Mouse (Mus musculus): ENCODE data around the gene Nmt1. TPM values are rescaled to one million over a fixed set of nuclear protein-coding genes. Genes with fewer than 3 reads are reported as not detected.

Gene Nmt1
- polyA plus RNA-seq, 1 experiment = 101 TPM

DNA sequence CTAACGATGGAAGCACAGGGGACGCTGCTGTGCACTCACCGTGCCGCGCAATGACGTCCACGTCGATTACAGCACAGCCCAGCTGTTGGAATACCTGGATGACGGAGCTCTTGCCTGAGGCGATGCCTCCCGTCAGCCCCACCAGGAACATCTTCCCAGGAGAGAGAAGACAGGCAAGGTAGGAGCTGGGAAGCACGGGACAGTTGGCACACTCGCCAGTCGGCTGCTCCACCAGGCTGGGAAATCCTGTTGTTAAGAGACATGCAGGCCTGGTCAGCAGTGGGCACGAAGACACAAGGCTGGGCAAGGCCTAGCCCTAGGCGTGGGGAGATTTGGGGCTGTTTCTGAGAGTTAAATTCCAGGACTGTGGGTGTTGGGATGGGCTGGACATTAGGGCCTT lies 27.9 kb upstream of the Nmt1 start:
- no peak overlapping the region for H3K27ac ChIP-seq (ENCODE audit: insufficient read depth, low read length)
- TF ChIP-seq EP300 (IDR thresholded peaks at IDR 0.05; ENCODE audit: insufficient read depth, low read depth, low read length) (no peak), CTCF (IDR thresholded peaks at IDR 0.05; ENCODE audit: low read depth, low read length) (no peak), POLR2A (IDR thresholded peaks at IDR 0.05; ENCODE audit: insufficient read depth, low read length) (no peak)
- no peaks in the 10 kb centered on the region for H3K9me3 ChIP-seq (replicated peaks; ENCODE audit: control insufficient read depth, insufficient read depth, low read length, poor library complexity, severe bottlenecking)
- peaks cover 6% of the 10 kb centered on the region for H3K4me1 ChIP-seq (ENCODE audit: control insufficient read depth, insufficient read depth, low read length)
- peaks cover 30% of the 10 kb centered on the region for H3K36me3 ChIP-seq (ENCODE audit: control insufficient read depth, insufficient read depth, low read length, poor library complexity, severe bottlenecking)
- H3K9ac ChIP-seq (ENCODE audit: low read depth, poor library complexity, severe bottlenecking) = no peak overlapping the region
- no peaks in the 10 kb centered on the region for H3K27me3 ChIP-seq (ENCODE audit: control insufficient read depth, insufficient read depth, low read length, poor library complexity, severe bottlenecking)
- H3K4me3 ChIP-seq (ENCODE audit: low read depth, low read length) = no peak overlapping the region

DNA sequence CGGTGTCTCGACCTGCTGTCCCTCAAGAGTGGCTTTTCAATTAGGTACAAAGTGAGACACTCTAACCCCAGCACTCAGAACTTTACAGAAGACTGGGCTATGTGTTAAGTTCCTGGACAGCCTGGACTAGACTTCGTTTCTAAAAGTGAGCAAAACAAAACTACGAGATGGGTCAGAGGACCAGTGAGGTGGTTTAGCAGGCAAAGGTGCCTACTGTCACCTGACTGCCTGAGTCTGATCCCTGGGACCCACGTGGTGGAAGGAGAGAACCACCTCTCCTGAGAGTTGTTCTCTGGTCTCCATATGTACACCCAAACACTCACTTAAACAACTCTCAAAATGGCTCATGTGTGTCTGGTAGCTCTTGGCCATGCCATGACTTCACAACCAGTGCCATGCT lies 26.9 kb upstream of the Nmt1 start:
- no peak overlapping the region for H3K9ac ChIP-seq (ENCODE audit: low read depth, poor library complexity, severe bottlenecking)
- peaks cover 6% of the 10 kb centered on the region for H3K4me1 ChIP-seq (ENCODE audit: control insufficient read depth, insufficient read depth, low read length)
- no peak overlapping the region for H3K4me3 ChIP-seq (ENCODE audit: low read depth, low read length)
- no peaks in the 10 kb centered on the region for H3K27me3 ChIP-seq (ENCODE audit: control insufficient read depth, insufficient read depth, low read length, poor library complexity, severe bottlenecking)
- TF ChIP-seq EP300 (IDR thresholded peaks at IDR 0.05; ENCODE audit: insufficient read depth, low read depth, low read length) (no peak), POLR2A (IDR thresholded peaks at IDR 0.05; ENCODE audit: insufficient read depth, low read length) (no peak), CTCF (IDR thresholded peaks at IDR 0.05; ENCODE audit: low read depth, low read length) (no peak)
- H3K36me3 ChIP-seq (ENCODE audit: control insufficient read depth, insufficient read depth, low read length, poor library complexity, severe bottlenecking) = peaks cover 23% of the 10 kb centered on the region
- no peaks in the 10 kb centered on the region for H3K9me3 ChIP-seq (replicated peaks; ENCODE audit: control insufficient read depth, insufficient read depth, low read length, poor library complexity, severe bottlenecking)
- no peak overlapping the region for H3K27ac ChIP-seq (ENCODE audit: insufficient read depth, low read length)

DNA sequence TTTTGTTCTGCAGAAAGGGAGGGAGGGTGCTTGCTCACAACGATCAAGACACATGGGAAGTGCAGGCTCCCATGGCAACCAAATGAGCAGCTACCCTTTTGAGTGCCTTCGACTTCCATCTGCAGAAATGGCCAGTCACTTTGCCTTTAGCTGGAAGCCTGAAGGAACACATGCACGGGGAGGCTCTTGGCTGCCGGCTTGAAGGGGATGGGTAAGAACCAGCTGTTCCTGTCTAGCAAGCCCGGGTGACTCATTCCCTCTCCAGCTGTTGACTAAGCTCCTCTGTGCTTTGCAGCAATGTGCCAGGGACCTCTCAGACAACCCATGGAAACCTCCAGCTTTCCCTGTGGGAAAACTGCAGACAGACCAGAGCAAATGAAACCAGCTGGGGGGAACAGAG lies 24.8 kb upstream of the Nmt1 start:
- Histone ChIP-seq H3K27ac (ENCODE audit: insufficient read depth, low read length) (peak overlapping the region; percentile 78), H3K9me3 (replicated peaks; ENCODE audit: control insufficient read depth, insufficient read depth, low read length, poor library complexity, severe bottlenecking) (no peaks in the 10 kb centered on the region), H3K4me1 (ENCODE audit: control insufficient read depth, insufficient read depth, low read length) (peaks cover 6% of the 10 kb centered on the region), H3K27me3 (ENCODE audit: control insufficient read depth, insufficient read depth, low read length, poor library complexity, severe bottlenecking) (no peaks in the 10 kb centered on the region), H3K9ac (ENCODE audit: low read depth, poor library complexity, severe bottlenecking) (peak overlapping the region; percentile 42), H3K4me3 (ENCODE audit: low read depth, low read length) (no peak overlapping the region), H3K36me3 (ENCODE audit: control insufficient read depth, insufficient read depth, low read length, poor library complexity, severe bottlenecking) (peaks cover 15% of the 10 kb centered on the region)
- no peak for TF ChIP-seq CTCF (IDR thresholded peaks at IDR 0.05; ENCODE audit: low read depth, low read length)
- TF ChIP-seq EP300 (IDR thresholded peaks at IDR 0.05; ENCODE audit: insufficient read depth, low read depth, low read length) = 0 out of 2 replicates have a peak, but pooled peaks have one; percentile 17
- TF ChIP-seq POLR2A (IDR thresholded peaks at IDR 0.05; ENCODE audit: insufficient read depth, low read length) = no peak

DNA sequence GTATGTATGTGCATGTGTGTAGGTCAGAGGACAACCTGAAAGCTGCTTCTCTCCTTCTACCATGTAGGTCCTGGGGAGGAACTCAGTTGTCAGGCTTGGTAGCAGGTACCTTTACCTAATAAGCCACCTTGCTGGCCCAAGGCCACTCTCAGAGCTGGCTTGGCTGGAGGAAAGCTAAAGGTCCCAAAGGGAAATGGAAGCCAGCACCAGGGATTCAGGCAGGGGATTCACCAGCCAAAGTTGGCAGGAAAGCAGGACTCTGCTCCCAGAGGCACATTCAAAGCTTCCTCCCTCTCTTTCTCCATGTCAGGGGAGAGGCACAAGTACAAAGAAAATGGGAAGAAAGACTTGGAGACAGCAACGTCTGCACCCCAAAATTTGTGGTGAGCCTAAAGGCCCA lies 23.1 kb upstream of the Nmt1 start:
- Histone ChIP-seq H3K27me3 (ENCODE audit: control insufficient read depth, insufficient read depth, low read length, poor library complexity, severe bottlenecking) (no peaks in the 10 kb centered on the region), H3K9ac (ENCODE audit: low read depth, poor library complexity, severe bottlenecking) (no peak overlapping the region), H3K9me3 (replicated peaks; ENCODE audit: control insufficient read depth, insufficient read depth, low read length, poor library complexity, severe bottlenecking) (no peaks in the 10 kb centered on the region), H3K27ac (ENCODE audit: insufficient read depth, low read length) (no peak overlapping the region), H3K4me3 (ENCODE audit: low read depth, low read length) (no peak overlapping the region), H3K4me1 (ENCODE audit: control insufficient read depth, insufficient read depth, low read length) (peaks cover 6% of the 10 kb centered on the region), H3K36me3 (ENCODE audit: control insufficient read depth, insufficient read depth, low read length, poor library complexity, severe bottlenecking) (peaks cover 9% of the 10 kb centered on the region; the same call in 1 of the 2 replicates)
- TF ChIP-seq POLR2A (IDR thresholded peaks at IDR 0.05; ENCODE audit: insufficient read depth, low read length) (no peak), EP300 (IDR thresholded peaks at IDR 0.05; ENCODE audit: insufficient read depth, low read depth, low read length) (no peak), CTCF (IDR thresholded peaks at IDR 0.05; ENCODE audit: low read depth, low read length) (no peak)

DNA sequence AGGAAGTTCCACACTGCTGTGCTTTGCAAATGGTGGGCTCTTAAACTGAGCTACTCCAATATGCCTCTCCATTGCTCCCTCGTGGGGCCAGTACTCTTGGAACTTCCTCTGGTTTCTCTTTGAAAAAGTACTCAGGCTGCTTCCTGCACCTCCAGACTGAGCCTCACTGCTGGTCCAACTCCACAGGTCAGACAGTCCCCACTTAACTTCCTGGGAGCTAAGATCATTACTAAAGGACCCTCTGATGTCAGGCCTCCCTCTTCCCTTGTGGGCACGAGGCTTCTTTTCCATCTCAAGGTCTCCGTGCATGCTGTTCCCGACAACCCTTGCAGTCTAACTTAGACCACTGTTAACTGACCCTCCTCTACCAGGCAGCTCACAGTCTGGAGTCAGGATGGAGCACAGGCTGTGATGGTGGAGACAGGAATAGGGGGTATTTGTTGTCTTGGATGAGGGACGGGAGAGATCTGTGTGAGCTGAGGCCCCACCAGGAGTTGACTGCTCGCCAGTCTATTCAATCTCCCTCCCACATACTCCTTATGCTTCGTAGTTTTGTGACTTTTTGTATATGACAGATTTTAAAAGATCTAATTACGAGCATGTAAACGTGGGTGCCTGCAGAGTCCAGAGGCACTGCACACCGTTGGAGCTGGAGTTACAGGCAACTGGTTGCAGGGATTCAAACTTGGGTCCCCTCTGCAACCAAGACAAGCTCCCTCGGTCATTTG lies 22.6 kb upstream of the Nmt1 start:
- no peak overlapping the region for H3K4me3 ChIP-seq (ENCODE audit: low read depth, low read length)

DNA sequence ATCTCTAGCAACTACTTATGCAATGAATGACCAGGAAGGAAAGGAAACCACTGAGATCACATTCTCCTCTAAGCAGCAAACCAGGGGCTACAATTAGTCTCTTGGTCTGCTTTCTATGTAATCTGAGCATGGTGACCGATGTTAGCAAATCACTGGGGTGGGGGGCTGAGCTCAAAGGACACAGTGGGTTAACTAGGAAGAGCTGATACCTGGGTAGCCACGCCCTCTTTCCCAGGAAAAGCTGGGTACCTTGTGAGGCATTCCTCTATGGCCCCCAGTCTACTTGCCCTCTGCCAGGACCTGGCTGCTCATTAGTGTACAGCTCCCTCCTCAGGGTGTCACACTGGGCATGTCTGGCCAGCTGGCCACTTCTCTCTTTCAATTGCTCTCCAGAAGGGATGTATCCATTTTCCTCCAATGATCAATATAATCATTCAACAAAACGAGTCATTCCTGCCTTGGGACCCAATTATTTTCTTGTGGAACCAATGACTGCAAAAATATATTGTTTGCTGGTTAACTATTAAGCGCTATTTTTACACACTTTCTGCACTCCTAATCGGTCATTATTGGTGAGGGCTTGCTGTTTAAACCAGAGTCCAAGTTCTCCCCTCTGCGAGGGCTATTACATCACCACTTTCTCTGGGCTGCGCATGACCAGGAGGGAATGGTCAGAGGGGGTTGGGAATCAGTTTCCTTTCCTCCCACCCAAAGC lies 21.5 kb upstream of the Nmt1 start:
- H3K4me3 ChIP-seq (ENCODE audit: low read depth, low read length) = no peak overlapping the region
- H3K36me3 ChIP-seq (ENCODE audit: control insufficient read depth, insufficient read depth, low read length, poor library complexity, severe bottlenecking) = peaks cover 5% of the 10 kb centered on the region; the same call in 1 of the 2 replicates
- no peak overlapping the region for H3K9ac ChIP-seq (ENCODE audit: low read depth, poor library complexity, severe bottlenecking)
- no peak for TF ChIP-seq POLR2A (IDR thresholded peaks at IDR 0.05; ENCODE audit: insufficient read depth, low read length)
- no peak for TF ChIP-seq CTCF (IDR thresholded peaks at IDR 0.05; ENCODE audit: low read depth, low read length)
- no peak for TF ChIP-seq EP300 (IDR thresholded peaks at IDR 0.05; ENCODE audit: insufficient read depth, low read depth, low read length)
- no peaks in the 10 kb centered on the region for H3K9me3 ChIP-seq (replicated peaks; ENCODE audit: control insufficient read depth, insufficient read depth, low read length, poor library complexity, severe bottlenecking)
- H3K27ac ChIP-seq (ENCODE audit: insufficient read depth, low read length) = no peak overlapping the region
- H3K27me3 ChIP-seq (ENCODE audit: control insufficient read depth, insufficient read depth, low read length, poor library complexity, severe bottlenecking) = no peaks in the 10 kb centered on the region
- peaks cover 6% of the 10 kb centered on the region for H3K4me1 ChIP-seq (ENCODE audit: control insufficient read depth, insufficient read depth, low read length)

More for the DNA sequence above, 22.6 kb upstream of the Nmt1 start:
- no peak overlapping the region for H3K27ac ChIP-seq (ENCODE audit: insufficient read depth, low read length)
- H3K4me1 ChIP-seq (ENCODE audit: control insufficient read depth, insufficient read depth, low read length) = peaks cover 6% of the 10 kb centered on the region
- TF ChIP-seq CTCF (IDR thresholded peaks at IDR 0.05; ENCODE audit: low read depth, low read length) (no peak), EP300 (IDR thresholded peaks at IDR 0.05; ENCODE audit: insufficient read depth, low read depth, low read length) (no peak), POLR2A (IDR thresholded peaks at IDR 0.05; ENCODE audit: insufficient read depth, low read length) (no peak)
- no peaks in the 10 kb centered on the region for H3K27me3 ChIP-seq (ENCODE audit: control insufficient read depth, insufficient read depth, low read length, poor library complexity, severe bottlenecking)
- peaks cover 5% of the 10 kb centered on the region; the same call in 1 of the 2 replicates for H3K36me3 ChIP-seq (ENCODE audit: control insufficient read depth, insufficient read depth, low read length, poor library complexity, severe bottlenecking)
- H3K9me3 ChIP-seq (replicated peaks; ENCODE audit: control insufficient read depth, insufficient read depth, low read length, poor library complexity, severe bottlenecking) = no peaks in the 10 kb centered on the region
- no peak overlapping the region for H3K9ac ChIP-seq (ENCODE audit: low read depth, poor library complexity, severe bottlenecking)

All from ES-Bruce4 (cell line).